Mouse (Mus musculus): ENCODE measurements around the gene Pafah1b1.

The Pafah1b1 gene

DNA sequence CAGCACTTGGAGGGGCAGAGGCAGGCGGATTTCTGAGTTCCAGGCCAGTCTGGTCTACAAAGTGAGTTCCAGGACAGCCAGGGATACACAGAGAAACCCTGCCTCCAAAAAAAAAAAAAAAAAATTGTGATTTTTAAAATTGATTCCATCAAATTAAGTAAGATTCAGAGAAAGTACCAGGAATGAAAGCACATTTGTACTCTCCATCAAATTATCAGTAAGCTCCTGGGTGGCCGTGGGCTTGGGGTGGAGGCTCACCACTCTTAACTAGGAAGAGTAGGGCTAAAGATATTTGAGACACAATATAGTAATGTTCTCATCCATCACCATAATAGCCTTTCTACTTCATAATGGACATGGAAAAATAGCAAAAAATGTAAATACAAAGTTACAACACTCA lies 3.3 kb downstream of the Pafah1b1 start:
- DNase-seq (ENCODE audit: low read depth, low spot score) = no peak

DNA sequence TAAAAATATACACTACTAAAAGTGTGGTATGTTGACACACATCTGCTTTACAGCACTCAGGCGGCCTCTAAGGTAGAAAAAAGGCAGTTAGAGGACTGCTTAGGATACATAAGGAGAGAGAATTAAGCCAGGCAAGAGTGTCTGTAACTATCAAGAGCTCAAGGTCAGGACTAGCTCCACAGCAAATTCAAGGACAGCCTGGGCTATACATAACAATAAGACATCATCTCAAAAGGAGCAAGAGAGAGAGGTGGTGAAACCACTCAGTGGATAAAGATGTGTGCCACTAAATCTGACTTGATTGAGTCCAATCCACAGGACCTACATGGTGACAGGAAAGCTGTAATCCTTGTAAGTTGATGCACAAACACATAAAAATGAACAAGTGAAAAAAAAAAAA lies 3.8 kb downstream of the Pafah1b1 start:
- DNase-seq (ENCODE audit: low read depth, low spot score) = no peak

DNA sequence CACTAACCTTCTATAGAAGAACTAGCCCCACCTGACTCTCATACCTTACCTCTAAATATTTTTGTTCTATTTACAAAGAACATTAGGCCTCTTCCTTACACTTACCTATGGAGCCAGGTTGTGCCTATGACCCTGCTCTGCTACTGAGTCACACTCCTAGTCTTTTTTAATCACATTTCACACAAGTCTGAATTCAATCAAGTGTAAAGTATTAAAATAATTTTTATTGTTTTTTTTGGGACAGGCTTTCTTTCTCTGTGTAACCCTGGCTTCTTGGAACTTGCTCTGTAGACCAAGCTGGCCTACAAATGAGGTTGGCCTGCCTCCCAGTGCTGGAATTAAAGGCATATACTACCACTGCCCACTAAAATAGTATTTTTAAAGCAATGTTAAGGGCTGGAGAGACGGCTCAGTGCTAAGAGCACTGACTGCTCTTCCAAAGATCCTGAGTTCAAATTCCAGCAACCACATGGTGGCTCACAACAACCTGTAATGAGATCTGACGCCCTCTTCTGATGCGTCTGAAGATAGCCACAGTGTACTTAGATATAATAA lies 8.4 kb downstream of the Pafah1b1 start:
- DNase-seq (ENCODE audit: low read depth, low spot score) = no peak

DNA sequence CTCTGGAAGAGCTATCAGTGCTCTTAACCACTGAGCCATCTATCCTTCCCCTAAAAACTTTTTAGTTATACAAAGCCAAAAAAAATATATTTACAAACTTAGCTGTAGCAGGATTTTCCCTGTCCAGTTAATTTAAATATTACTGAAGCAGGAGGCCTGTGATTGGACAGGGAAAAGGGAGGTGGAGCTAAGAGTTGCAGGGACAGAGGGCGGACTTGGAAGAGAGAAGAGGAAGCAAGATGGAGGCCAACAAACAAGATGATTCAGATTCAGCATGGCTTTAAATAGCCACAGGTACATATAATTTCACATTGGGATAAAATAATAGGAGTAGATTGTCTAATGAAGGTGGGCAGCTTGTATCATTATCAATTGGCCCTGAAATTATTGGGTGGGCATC lies 13.8 kb downstream of the Pafah1b1 start:
- peak; percentile 23 for DNase-seq (ENCODE audit: low read depth, low spot score)

DNA sequence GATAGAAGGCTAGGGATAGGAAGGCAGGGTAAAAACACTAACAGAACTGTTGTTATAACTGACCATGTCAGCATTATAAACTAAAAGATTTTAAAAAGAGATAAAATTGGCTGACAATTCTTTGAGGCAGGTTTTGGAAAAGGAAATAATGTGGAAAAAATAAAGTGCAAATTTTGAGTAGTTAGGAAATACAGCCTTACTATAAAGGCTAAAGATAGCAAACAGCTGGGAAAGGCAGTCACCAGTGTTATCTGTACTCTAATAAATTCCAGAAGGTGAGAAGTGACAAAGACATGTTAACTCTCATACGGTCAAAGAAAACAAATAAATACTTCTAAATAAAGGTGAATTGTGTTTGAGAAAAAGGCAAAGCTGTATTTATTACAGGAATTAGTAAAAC lies 15.7 kb downstream of the Pafah1b1 start:
- DNase-seq (ENCODE audit: low read depth, low spot score) = no peak

DNA sequence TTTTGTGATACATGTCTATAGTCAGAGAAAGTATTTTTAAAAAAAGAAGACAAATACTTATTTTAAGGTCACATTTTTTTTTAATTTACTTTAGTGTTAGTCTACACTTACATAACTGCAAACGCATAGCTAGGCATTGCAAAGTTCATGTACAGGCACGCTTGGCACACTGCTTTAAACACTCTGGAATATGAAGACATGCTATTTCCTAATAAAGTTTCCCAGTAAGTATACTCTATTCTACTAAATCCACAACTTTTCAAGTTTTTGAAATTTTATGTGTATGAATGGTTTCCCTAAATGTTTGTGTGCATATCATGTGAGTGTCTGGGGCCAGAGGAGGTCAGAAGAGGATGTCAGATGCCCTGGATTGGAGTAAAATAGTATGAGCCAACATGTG lies 20.4 kb downstream of the Pafah1b1 start:
- no peak for DNase-seq (ENCODE audit: low read depth, low spot score)

DNA sequence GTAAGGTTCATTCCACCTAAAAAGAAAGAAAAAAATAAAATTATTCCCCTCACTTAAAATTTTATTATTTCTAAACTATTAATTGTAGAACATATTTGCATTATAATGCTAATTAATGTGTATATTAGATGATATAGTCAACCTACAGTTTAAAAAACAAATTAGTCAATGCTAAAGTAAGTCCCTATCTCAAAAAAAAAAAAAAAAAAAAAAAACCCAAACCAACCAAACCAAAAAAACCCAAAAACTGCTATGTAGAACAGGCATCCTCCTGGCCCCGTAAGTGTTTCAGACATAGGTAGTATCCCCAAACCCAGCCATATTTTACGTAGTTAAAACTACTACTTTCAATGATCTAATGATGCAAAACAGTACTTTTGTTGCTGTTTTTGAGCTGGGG lies 25.0 kb downstream of the Pafah1b1 start:
- no peak for DNase-seq (ENCODE audit: low read depth, low spot score)

DNA sequence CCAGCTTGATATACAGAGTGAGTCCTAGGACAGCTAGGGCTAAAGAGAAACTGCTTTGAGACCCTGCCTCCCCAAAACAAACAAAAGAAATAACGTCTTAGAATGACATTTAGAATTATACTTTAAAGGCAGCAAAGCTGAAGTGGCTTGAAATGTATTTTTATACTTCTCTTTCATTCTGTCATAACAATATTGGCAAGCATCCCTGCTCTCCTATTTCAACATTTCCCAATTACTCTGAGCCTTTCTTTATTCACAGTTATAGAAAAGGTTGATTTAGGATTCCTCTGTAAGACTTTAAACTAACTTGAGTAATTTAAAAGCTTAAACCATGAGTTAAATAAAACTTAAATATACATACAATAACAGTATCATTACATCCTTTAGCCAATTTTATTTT lies 32.3 kb downstream of the Pafah1b1 start:
- DNase-seq (ENCODE audit: low read depth, low spot score) = no peak

DNA sequence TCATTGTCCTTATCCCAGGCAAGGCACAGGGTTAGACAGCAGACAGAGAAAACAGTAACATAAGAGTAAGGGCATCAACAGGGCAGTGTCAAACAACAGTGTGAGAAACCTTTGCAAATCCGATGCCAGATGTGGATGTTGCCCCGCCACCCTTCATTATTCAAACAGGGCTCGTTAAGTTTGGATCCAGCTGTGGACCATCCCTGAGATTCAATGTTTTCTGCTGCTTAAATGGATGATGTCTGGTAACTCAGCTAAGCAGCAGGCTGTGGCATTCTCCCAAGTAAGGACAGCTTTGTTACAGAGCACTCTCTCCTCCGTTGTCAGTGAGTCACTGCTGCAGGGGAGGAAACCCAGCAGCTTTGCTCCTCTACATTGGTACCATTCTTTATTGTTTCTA lies 49.3 kb downstream of the Pafah1b1 start:
- peak; percentile 54 for DNase-seq (ENCODE audit: low read depth, low spot score)

DNA sequence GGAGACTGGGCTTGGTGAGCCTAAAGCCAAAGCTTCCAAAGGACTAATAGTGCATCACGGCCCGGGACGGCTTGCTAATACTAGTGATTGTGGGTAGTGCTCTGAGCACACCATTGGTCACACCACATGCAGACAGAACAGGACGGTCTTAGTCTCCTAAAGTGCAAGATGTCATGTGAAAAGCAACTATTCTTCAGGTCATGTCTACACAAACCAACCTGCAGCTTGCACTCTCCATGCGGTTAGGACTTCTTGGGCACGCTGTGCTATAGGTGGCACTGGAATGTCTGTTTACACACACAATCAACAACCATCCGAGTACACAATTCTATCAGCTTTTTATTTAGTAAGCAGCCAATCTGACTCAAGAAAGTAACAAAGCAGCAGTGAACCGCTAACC lies 49.8 kb downstream of the Pafah1b1 start:
- DNase-seq (ENCODE audit: low read depth, low spot score) = no peak

DNA sequence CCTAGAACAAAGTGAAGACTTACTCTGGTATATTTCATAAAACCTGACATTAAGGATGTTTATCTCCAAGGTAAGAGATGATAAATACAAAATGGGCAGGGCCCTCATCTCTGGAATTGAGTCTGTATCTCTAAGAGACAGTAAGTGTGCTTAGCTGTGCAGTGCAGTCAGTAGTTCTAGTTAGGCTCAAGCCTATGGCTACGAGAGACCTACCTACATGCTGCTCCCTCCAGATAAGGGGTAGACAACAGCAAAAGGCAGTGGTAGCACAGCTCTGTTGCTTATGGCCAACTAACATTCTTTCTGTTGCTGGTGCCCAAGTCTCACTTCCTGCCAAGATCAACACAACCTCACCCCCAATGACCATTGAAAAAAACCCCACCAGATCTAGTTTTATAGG lies 50.9 kb downstream of the Pafah1b1 start:
- DNase-seq (ENCODE audit: low read depth, low spot score) = no peak

DNA sequence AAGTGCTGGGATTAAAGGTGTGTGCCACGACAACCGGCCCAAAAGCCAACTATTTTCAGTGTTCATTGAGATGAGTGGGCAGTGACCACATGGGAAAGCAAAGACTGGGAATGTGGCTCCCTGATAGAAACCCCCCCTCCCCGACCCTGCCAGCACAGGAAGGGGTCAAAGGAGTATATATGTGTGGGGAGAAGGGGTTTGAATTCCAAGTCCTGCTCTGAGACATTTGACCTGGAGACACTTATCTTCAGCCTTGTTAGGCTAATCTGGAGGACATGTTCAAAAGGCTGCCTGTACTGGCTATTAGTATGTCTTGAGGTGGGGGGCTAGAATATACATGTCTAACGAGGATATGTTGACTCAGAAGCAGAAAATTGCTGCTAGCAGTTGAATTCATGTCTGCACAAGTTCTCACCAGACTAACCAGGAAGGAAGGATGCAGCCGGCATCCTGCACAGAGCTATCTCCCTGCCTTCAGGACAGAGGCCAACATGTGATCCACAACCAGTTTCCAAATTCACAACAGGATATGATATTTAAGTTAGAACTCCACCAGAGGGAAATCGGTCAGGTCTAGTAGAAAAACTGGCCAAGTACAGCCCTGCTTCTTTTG lies 51.5 kb downstream of the Pafah1b1 start:
- DNase-seq (ENCODE audit: low read depth, low spot score) = peak; percentile 14

DNA sequence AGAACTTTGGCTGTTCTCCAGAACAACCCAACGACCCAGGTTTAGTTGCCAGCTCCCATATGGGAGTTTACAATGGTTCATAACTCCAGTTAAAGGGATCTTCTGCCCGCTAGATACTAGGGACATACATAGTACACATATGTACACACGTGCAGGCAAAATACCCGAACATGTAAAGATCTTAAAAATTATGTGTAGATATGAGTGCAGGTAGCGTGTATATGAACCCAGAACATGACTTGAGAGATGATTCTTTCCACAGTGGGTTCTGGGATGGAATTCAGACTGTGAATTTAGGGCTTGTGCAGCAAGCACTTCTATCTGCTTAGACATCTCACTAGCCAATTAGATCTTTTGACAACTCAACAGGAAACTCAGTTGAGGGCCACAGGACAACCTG lies 52.6 kb downstream of the Pafah1b1 start:
- DNase-seq (ENCODE audit: low read depth, low spot score) = no peak

DNA sequence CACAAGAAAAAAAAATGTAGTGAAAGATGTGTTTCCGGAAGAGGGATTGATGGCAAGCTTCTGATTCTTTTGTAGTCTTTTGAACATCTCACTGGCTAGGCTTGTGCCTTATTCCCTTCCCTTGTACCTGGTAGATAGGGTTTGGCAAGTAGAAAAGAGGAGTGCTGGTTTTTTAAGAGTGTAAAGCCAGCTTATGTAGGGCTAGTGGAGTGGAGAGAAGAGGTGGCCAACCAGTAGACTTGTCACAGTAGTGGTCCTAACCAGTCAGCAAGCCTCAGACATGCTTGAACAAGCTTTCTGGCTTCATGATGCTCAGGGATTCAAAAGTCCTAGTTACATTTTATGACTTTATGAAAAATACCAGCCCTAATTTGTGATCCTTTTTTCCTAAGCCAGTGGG lies 53.5 kb downstream of the Pafah1b1 start:
- DNase-seq (ENCODE audit: low read depth, low spot score) = no peak

DNA sequence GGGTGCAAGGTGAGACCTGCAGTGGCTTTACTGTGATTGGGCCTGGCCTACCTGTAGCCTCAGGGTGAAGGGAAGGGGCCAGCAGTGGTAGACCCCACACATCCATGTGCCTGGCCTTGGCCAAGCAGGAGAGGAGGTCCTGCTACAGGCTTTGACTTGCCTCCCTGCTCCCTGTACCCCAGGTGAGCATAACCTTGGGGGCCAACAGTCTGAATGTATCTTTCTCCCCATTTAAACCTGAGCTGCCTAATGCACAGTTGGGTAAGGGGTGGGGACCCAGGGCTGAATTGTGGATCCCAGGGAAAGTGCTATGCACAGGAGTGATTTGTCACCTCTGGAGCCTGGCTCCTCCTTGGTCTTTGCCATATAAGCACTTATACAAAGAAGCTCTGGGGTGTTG lies 54.3 kb downstream of the Pafah1b1 start:
- no peak for DNase-seq (ENCODE audit: low read depth, low spot score)

DNA sequence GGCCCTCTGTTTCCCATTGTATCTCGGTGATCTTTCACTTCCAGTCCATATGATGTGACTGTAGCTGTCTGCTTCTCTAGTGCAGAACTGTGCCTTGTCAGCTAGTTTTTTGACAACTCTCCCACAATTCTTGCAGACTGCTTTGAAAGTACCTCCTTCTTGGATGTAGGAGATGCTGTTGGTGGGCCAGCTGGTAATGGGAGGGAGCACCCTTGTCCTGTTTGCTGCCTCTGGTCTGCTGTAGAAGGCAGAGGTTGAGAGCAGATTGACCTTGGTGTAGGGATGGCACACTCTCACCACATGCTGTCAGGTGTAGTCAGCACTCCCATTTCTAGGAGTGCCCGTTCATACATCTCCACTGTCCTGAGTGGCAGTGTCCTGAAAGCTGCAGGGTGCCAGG lies 55.5 kb downstream of the Pafah1b1 start:
- DNase-seq (ENCODE audit: low read depth, low spot score) = no peak

DNA sequence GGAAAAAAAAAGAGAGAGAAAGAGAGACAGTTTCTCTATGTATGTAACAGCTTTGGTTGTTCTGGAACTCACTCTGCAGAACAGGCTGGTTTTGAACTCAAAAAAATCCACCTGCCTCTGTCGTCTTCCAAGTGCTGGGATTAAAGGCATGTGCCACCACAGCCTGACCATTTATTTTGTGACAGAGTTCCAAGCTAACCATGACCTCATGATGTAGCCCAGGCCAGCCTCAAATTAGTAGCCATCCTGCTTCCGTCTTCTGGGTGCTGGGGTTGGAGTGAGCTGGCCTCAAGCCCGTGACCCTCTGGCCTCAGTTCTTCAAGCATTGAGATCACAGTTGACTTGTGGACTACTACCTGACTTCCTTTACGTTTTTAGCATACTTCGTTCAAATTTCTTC lies 56.0 kb downstream of the Pafah1b1 start:
- DNase-seq (ENCODE audit: low read depth, low spot score) = no peak

DNA sequence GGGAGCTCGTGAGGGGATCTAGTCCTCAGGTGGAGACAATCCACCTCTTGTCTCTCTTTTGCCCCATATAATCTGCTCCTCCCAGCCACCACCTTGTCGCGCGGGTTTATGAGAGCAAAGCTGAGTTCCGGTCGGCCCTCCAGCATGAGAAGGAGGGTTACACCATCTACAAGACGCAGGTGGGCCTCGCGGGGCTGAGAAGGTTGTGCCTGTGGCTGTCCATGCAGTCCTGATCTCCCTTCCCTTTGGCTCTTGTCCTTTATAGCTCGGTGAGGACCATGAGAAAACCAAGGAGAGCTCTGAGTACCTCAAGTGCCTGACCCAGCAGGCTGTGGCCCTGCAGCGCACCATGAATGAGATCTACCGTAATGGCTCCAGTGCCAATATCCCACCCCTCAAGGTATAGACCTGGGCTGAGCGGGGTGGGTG lies 56.9 kb downstream of the Pafah1b1 start:
- no peak for DNase-seq (ENCODE audit: low read depth, low spot score)

DNA sequence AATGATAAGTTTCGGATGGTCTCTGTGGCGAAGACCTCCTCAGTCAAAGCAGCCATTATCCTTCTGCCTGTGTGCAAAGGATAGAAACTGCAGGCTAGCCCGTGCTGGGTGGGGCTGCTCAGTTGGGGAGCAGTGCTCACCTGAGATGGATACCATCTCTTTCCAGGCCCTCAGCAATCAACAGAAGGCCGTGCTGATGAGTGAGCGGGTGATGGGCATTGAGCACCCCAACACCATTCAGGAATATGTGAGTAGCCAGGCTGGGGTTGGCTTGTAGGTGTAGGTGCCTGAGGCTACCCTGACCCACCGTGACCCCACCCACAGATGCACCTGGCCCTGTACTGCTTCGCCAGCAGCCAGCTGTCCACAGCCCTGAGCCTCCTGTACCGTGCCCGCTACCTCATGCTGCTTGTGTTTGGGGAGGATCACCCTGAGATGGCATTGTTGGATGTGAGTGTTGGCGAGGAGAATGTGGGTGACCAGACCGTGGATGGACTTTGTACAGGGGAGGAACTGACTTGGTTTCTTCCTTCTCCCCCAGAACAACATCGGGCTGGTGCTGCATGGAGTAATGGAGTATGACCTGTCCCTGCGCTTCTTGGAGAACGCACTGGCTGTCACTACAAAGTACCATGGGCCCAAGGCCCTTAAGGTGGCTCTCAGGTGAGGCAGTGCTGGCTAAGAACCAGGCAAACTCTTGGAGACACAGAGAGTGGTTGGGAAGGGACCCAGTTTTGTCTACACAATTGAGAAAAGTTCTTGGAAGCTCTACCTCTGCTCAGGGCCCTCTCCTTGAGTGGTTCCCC lies 57.5 kb downstream of the Pafah1b1 start:
- DNase-seq (ENCODE audit: low read depth, low spot score) = no peak

DNA sequence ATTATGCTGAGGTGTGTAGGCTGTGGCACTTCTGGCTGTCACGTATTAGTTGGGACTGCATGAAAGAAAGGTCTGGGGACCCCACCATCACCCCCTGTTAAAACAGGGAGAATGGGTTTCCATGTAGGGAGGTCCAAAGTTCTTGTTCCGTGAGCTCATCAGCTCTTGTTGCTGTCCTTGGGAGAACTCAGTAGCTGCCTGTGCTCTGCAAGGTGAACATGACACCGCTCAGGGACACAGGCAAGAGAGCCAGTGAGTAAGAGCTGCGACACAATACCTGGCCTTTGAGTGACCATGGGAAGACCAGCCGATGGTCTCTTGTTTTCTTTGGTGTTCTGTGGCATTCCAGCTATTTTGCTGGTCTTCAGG lies 58.2 kb downstream of the Pafah1b1 start:
- DNase-seq (ENCODE audit: low read depth, low spot score) = no peak

DNA sequence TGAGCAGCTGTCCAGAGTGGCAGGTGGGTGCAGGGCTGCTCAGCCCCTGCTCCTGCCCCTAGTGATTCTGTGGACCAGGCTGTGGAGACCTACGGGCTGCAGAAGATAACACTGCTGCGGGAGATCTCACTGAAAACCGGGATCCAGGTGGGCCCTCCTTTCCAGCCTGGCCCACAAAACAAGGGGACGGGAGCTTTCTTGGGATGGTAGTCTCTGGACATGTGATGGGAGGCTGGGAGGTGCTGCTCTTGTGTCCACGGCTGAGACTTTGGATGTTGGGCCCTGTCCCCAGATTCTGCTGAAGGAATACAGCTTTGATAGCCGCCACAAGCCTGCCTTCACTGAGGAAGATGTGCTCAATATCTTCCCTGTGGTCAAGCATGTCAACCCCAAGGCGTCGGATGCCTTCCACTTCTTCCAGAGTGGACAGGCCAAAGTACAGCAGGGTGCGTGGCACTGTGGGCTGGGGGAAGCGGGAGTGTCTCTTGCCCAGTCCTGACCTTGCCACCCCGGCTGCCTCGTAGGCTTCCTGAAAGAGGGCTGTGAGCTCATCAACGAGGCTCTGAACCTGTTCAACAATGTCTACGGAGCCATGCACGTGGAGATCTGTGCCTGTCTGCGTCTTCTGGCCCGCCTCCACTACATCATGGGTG lies 58.7 kb downstream of the Pafah1b1 start:
- no peak for DNase-seq (ENCODE audit: low read depth, low spot score)

DNA sequence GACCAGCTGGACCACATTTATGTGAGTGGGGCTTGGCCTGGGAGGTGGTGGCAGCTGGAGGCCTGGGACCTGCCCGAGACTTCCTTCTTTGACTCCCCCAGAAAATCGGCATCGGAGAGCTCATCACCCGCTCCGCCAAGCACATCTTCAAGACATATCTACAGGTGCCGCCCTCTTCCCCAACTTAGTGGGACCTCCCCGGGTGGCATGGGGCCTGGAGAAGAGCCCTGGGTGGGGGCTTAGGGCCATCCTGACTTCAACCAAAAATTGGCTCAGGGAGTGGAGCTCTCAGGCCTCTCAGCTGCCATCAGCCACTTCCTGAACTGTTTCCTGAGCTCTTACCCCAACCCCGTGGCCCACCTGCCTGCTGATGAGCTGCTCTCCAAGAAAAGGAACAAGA lies 59.6 kb downstream of the Pafah1b1 start:
- no peak for DNase-seq (ENCODE audit: low read depth, low spot score)

DNA sequence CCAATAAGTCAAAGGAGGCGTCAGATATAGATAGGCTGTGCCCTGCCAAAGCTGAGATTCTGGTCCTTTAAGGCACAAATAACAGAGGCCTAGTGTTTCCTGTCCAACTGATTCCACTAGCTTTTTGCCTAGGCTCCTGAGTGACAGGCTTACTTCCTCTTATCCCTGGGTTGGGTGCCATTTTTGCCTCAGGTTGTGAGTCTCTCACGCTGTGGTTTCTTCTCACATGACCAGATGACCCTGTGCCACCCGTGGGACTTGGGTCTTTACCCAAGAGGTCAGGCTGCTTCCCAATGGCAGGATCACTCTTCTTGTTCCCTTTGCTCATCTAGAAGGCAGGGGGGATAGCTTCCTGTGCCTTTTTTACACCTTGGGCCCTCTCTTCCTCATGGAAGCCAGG lies 60.2 kb downstream of the Pafah1b1 start:
- DNase-seq (ENCODE audit: low read depth, low spot score) = no peak

Data from 3T3-L1 (cell line).